Mouse (Mus musculus): ENCODE results near the gene Rmdn2.
A peak's percentile ranks its signal among the peaks of the same experiment; 100 is the strongest.

The Rmdn2 gene

DNA sequence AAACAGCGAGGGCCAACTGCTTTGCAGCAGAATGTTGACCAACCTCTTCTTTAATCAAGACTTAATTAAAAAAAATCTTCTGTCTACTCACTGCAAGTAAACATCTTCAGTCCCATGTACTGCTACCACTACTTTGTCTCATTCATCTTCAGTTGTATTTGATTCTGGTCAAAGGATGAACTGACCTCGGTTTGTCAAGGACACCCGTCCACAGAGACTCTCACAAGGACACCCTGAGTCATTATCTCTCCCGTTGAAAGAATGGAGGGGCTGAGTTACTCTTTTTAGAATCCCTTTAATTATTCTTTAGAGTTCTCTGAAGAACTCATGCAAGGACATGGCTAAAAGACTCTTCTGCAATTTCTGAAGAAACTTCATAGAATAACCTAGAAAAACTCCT is at the start of gene Rmdn2:
TSS of gene Rmdn2 (plus strand) at position 319 of the 400 bp plus-strand sequence.
- DNase-seq (ENCODE audit: low spot score in 2 of 2), result no peak

DNA sequence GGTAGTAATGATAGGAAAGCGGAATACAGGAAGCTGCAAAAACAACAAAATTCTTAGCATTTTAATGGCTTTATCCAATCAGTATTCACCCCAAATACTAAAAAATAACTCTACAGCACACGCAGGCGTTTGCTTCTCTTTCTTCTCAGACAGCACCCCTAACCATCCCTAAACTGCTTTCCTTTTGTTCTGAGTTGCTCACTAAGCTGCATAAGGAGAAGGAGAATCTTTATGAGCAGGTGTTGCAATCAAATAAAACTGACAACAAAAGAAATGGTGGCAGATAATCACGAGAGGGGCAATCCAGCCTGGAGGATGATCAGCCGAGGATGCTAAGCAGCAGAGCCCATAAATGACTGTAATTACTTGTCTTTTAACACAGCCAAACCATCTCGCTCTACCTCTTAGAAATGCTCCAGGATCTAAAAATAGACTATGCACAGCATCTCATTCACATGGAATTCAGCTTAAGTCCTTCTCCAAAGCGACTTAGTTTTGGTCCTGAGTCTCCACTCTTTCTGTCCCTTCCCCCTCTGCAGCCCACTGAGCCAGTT is 48.5 kb upstream of the Rmdn2 start:
- DNase-seq (ENCODE audit: low spot score in 2 of 2), result no peak

DNA sequence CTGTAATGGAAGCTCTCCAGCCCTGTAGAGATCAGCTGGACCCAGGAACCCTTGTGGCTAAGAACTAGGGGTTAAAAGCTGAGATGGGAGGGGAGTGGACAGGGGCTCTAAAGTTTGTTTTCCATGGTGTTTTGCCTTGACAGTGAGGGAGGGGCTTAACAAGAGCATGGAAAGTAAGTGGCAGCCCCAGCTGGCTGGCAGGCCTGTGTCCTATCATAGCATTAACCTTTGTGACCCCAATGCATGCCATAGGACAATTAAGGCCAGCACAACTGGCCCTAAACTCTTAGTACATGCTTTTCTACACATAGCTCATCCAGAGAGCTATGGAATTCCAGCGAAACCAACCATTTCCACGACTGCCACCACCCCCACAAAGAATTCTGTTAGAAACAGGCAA is 47.9 kb upstream of the Rmdn2 start:
- no peak for DNase-seq (ENCODE audit: low spot score in 2 of 2)

DNA sequence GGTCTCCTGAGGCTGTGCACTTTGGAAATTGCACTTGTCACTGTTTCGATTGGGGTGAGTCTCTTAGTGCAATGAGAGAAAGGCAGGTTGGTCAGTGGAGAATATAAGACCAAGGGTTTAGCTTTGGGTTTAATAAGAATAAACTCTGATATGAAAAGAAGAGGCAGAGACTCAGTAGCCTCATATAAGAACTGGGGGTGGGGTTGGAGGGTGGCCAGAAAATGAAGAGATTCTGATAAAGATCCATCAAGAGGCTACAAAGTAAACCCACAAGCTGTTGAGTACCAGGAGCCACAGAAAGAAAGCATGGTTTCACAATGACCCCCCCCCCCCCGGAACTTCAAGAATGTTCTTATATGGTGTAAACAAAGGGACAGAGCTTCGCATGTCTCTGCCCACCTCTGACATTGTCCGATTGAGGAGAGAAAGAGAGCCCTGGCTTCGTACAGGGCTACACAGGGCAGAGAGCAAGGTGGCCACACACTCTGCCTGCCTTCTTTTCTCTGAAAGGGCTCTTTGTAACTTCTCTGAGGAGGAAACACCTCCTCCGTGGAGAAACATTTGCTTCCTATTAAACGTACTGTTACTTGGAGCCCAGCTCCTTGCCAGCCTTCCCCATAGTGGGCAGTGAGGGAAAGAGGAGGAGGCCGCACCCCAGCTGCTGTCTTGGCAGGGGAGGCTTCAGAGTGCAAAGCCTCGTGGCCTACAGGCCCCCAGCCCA is 46.3 kb upstream of the Rmdn2 start:
- DNase-seq (ENCODE audit: low spot score in 2 of 2), result no peak

DNA sequence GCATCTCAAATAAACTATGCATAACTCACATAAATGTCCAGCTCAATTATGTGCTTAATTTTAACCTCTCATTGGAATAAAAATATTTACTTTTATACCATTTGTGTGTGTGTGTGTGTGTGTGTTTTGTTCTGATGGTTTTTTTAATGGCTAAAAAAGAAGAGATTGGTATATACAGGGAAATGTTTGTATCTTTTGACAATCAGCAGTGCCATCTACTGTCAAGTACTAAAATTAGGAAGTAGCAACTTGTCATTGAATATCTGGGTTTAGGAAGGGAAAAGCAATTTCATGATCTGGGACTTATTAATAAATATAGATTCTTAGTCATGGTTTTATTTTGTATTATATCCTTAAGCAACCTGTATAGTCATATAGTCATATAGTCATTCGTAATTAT is 43.3 kb upstream of the Rmdn2 start:
- no peak for DNase-seq (ENCODE audit: low spot score in 2 of 2)

DNA sequence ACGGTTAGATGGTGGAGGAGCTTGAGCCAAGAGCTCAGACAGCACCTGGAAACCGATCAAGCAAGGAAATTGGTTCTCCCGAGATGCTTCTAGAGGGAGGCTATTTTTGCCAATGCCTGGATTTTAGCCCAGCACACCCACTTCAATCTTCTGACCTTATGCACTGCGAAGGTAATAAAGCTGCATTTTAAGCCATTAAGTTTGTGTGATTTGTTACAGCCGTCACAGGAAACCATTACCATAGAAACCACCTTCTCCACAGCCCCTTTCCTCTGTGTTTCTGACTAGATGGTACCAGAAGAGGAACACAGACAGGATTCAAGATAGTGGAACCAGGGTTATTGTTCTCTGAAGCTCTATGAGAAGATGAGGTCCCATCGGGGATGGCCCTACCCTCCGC is 33.3 kb upstream of the Rmdn2 start:
- DNase-seq (ENCODE audit: low spot score in 2 of 2), result no peak

DNA sequence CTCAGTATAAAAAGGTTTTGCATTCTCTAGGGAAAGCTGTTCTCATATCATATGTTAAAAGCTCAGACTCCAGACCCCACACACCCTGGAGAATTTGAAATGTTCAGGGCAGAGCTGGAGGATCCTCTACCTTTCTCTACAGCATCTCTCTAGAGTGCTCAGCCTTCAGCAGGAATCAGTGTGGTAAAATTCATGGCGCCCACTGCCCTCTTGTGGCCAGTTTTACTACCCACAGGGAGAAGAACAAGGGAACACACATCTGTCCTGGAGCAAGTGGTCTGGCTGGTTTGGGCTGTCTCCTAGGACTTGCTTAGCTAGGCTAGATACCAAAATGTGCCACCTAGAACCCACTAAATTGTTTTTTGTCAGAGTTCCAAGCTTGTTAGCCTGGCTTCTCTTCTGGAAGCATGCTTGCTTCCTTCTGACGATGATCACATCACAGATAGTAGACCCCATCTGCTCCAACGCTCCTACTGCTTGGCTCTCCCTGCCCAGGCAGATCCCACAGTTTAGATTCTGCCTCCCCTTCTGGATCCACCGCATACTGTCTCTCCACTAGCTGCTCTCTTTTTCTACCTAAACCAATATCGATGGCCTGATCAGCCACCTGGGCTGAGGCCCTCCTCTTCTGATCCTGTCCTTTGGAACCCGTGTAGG is 31.3 kb upstream of the Rmdn2 start:
- DNase-seq (ENCODE audit: low spot score in 2 of 2), result peak; percentile 17 to 63

DNA sequence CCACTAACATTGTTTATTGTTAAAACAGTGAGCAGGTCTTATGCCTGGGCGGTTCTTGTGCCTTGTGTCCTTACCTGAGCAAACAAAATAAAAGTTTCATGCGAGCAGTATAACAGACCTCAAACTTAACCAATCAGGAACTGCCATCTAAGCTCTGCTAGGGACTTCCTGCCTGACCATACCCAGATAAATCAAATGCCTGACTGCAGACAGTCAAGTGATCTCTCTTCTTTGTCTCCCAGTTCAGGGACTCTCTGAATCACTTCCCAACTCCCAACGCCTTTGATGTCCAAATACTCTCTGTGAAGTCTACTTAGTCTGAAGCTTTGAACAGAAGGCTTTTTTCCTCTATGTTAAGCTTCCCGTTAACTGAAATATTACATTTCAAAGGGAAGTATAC is 28.2 kb upstream of the Rmdn2 start:
- no peak for DNase-seq (ENCODE audit: low spot score in 2 of 2)

DNA sequence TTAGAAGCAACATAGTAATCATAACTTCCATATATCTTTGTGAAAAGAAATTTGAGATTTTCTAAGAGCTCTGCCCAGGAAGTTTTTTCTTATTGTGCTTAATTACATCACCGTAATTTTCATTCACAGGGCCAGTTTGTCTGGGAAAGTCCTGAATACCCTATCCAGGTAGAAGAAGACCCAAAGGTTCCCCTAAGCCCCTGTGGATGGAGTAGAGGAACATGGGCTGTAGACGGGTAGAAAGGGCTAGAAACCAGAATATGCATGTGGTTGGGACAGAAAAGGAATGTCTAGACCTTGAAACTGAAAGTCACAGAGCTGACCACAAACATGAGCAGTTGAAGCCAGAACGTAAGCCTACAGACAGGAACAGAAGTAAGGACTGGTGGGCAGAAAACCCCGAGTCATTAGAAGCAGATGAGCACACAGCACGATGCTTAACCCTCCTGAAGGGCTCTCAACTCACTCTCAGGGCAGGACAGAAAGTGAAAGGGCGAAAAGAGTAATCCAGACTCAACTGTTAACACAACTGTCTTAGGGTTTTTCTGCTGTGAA is 27.3 kb upstream of the Rmdn2 start:
- DNase-seq (ENCODE audit: low spot score in 2 of 2), result no peak

DNA sequence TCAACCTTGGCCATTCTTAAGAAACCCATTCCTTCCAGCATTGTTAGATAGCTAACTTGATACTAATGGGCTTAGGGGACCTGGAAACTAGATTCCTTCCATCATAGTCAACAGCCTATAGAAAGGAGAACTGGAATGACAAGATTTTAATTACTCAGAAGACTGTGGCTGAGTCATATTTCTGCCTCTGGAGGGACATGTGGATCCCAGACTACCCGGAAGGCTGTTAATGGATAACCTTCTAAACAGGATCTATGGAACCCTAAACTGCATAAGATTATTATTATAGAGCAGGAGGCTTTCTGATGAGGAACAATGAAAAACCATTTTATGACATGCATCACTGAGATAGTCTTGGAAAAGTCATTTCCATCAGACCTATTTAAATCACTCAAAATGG is 21.8 kb upstream of the Rmdn2 start:
- no peak for DNase-seq (ENCODE audit: low spot score in 2 of 2)

DNA sequence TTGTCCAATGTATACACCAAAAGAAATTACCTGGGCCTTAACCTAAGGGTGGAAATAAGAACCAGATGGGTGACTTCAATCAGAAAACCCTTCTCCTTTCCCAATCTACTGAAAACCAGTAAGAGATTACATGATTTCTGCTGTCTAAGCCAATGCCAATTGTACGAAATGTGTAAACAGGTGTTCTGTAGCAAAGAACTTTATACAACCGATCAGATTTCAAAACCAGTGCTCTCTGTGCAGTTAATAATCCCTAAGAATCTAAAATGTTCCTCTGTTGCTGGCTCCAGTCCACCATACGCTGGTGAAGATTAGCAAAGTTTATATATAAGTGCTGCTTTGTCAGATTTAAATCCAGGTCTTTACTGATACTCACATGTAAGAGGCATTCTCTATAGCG is 15.7 kb upstream of the Rmdn2 start:
- DNase-seq (ENCODE audit: low spot score in 2 of 2), result no peak

DNA sequence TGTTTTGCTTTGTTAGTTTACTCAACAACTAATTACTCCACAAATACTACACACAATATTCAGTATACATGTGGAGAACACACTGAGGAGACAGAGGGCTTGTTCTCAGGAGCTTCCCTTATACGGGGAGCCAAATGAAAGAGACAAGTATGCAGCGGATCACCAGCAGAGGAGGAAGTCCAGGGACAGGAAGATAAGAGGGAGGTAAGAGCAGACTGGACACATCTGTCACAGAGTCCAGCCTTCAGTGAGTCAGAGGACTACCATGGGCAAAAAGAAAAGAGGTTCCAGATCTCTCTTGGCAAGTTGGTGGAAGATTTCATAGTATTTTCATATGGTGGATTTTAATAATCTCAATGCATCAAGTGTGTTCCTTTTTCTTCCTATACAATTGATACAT is 13.5 kb upstream of the Rmdn2 start:
- DNase-seq (ENCODE audit: low spot score in 2 of 2), result no peak

DNA sequence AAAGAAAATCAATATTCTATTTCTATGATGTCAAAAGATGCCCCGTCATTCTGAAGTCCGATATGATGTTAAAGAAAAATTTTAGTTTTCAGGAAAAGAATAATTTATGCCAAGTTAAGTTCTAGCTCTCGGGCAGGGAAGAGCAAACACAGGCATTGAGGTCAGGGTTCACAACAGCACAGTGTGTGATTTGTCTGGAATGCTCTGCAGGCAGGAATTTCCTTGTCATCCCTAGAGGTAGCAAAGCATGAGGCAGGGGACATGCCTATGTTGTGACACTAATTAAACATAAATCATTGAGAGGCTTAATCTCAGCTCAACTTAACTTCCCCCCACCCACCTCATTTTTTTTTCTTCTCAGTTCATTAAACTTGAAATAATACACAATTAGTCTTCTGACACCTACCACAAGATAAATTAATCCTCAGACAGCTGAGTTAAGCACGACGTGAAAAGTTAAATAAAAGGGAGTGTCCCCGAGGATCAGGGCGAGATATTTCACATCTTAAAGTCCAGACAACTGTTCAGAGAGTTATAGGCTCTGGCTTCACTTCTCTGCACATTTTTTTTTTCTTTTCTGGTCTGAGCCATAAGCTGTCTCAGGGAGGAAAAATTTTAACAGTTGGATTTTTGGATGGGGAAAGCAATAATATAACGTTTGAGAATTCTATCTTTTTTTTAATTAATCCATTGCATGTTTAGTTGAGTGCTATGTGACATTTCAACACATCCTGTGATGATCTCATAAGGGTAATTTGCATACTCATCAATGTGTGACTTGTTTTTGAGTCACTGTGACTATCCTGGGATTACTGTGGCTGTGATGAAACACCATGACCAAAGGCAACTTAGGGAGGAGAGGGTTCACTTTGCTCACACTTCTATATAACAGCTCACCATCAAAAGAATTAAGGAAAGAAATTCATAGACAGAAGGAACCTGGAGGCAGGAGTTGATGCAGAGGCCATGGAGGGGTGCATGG is 12.8 kb upstream of the Rmdn2 start:
- no peak for DNase-seq (ENCODE audit: low spot score in 2 of 2)

DNA sequence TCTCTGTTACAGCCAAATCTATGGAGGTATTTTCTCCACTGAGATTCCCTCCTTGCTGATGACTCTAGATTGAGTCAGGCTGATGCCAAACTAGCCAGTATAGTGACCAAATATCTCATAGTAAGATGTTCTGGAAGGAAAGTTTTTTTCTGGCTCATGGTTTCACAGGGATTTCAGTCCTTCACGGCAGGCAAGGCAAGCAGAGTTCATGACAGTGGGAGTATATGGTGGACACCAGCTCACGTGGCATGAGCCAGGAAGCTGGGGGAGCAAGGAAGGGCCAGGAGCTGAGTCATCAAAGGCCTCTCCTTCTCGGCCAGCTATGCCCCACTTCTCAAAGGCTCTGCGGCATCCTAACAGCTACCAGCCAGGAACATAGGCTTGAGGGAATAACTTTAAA is 11.6 kb upstream of the Rmdn2 start:
- no peak for DNase-seq (ENCODE audit: low spot score in 2 of 2)

DNA sequence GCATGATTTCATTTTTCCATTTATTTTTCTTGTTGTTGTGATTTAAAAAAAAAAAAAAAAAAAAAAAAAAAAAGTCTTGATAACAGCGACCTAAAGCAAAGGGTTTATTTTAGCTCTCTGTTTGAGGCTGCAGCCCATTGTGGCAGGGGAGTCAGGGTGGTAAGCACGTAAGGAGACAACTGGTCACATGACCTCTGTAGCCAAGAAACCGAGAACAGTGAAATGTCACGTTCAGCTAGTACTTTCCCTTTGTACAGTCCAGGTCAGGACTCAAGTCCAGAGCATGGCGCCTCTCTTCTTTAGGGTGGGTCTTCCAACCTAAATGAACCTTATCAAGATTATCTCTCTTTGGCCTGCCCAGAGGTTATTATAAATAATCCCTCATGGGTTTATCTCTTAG is 9.3 kb upstream of the Rmdn2 start:
- no peak for DNase-seq (ENCODE audit: low spot score in 2 of 2)

DNA sequence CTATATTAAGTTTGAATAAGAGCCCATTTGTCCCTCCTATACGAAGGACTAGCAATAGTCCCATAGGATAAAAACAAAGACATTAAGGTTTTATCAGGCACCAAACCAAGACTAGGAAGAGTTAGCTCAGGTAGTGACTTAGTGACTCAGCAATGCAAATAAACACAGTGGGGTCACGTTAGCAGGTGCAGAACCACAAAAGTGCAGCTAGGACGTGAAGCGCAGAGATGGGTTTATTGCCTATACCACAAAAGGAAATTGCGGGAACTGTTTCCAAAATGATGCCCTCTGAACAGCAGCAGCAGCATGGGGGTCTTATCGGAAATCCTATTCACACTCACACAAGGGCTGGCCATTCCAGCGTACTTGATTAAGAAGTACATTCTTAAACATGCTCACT is 8.2 kb upstream of the Rmdn2 start:
- DNase-seq (ENCODE audit: low spot score in 2 of 2), result no peak

DNA sequence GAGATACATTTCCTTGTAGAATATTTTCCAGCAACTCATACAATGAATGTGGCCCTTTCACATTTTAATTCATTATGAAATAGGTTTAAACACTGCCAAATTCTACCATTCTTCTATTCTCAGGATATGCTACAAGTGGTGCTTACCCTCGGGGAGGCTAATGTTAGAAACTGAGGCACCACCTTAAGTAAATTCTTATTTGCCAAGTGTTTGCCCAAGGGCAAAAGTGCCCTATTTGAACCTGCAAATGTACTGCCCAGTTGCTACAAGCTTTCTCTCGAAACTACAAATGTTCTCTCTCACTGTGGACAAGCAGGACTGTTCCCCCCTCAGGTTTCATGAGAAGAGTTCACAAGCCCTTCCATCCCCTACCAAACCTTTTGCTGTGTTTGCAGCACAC is 5.9 kb upstream of the Rmdn2 start:
- no peak for DNase-seq (ENCODE audit: low spot score in 2 of 2)

DNA sequence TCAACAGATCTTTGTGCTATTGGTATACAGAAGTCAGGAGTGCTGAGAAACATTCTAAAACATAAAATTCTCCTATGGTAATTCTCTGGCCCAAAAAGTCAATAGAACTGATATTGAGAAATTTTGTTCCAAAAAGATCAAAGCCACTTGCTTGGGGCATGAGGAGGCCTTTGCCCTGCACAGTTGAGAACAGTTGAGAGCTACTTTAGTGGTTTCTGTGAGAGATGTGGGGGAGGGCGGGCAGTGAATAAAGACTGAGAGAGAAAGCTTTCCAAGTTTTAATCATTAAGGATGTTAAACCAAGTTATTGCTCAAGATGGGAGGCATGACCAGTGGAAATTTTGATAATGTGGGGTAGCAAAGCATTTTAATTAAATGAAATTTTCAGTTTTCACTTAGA is 2.0 kb upstream of the Rmdn2 start:
- no peak for DNase-seq (ENCODE audit: low spot score in 2 of 2)

DNA sequence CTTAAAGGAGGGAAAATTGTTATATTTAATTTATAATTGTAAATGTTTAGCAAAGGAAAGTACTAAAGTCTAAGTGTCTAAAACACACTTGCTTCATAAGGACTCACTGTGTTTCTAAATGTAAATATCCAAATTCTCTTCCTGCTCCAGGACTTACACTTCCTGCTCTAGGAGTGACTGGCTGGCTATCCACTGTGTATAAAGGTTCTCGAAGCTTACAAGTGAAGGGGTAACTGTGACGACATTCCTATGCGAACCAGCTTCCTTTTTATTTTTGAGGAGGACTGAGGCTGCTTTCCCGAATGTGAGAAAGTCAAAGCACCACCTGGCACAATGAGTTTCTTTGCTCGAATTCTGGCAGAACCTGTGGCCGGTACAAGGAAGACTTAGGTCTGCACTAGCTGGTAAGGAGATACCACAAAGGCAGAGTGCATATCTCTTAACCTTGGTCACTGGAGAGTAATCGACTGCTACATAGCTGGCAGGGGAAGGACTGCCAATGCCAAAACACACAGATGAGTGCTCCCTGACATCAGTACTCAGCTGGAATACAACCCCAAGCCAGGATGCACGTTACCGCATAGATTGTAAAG is 1.4 kb upstream of the Rmdn2 start:
- DNase-seq (ENCODE audit: low spot score in 2 of 2), result no peak

DNA sequence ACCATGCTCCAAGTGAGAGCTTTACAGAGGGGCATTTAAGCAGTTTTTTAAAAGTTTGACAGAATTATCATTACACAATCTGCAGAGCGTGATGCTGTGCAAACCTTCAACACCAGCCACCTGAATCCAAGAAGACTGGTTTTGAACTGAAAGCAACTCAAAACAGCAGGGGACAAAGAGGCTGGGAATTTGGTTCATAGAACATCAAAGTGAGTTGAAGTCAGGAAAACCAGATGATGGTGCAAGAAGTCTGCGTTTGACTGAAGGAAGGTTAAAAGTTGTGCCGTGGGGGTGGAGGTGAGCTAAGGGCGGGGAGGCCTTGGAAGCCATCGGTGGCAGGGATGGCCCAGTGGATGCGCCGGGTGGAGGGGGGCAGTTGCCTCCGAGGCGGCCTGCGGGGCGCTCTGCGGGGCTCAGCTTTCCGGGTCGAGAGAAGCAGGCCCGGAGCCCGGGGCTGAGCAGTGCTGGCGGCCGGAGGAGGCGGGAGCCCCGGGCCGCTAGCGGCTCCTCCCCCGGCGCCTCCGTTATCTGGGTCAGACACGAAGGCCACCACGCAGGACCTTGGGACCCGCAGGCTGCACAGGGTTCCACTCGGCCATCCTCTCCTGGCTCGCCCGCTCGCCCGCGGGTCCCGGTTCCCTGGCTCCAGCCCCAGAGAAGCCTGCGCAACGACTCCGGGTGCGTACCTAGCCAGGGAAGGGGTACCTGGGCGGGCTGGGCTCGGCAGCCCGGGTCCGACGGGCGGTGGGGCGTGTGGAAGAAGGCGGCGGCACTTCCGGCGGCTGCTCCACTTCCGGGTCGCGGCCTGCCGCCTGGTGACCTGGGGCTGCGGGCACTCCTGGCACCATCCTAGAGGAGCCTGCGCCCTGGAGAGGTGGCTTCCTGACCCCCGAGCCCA is 3.3 kb downstream of the Rmdn2 start:
- DNase-seq (ENCODE audit: low spot score in 2 of 2), result peak; percentile 55 to 68

DNA sequence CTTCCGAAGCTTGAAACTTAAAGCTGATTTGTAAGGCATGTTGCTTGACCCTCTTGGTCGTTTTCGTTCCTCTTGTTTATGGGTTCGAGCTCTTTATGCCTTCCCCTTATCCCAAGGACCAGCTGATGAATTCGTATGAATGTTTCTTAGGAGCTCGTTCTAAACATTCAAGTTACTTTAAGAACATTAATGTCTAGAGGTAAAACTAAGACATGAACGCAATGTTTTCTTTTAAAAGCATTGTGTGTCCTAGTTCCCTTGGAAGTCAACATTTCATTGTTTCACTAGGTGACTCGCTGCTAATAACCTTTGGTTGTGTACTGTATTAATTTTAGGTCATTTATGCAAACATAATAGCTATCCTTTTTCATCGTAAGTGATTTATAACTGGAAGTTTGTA is 4.2 kb downstream of the Rmdn2 start:
- no peak for DNase-seq (ENCODE audit: low spot score in 2 of 2)

All from heart, adult 9 months (tissue).